16 mouse cellular contexts compared by ENCODE assay signal in the genomic region with DNA sequence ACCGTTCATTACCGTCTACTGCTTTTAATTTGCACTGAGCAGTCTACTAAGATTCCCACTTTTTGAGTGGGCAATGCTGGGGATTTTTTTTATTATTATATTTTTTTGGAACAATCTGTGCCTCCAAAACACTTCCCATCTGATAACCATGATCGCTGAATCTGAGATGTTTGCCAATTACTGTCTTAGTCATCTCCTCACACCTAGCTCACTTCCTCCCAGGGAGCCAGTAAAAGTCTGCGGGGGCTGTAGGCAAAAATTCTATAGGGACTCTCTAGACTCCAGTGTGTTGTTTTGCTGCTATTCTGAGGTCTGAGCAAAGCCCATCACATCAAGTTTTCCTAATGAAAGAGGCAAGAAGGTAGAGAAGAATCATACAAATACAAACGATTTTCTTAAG.
A peak's percentile ranks its signal among the peaks of the same experiment; 100 is the strongest.
DNase-seq lines count a peak whose midpoint lies in the region.
"Had no signal": no experiment of that assay in that cellular context is flagged by ENCODE, and none has a peak within 500 bp of the region (broad histone marks: within the 10 kb centered on the region; RNA-seq: fewer than 3 reads in every experiment).

No protein-coding gene starts in this region.

- peak; percentile 48 for DNase-seq in layer of hippocampus, adult 9-11 months
- DNase-seq in layer of hippocampus, adult 11-12 months (ENCODE audit: low spot score): no peak
- DNase-seq in right cerebral cortex, adult 18-20 months: peak; percentile 78
- no peak for DNase-seq in right cerebral cortex, postnatal 4 days
- DNase-seq in left cerebral cortex, postnatal 25 days (ENCODE audit: low spot score in 2 of 2): peak; percentile 52 to 92
- DNase-seq in telencephalon, adult 2 months (ENCODE audit: low read depth, low spot score): peak; percentile 81
- DNase-seq in adrenal gland, adult 2 months: no peak
- DNase-seq: adrenal gland, postnatal 10 days; cerebellum, adult 9-11 months; gastrocnemius, postnatal 14 days; heart, adult 2 months; heart, postnatal 4 days; kidney, postnatal 4 days; layer of hippocampus, postnatal 36 days; lung, postnatal 4 days; thymus, postnatal 25 days had no signal

- intact Hi-C loops in left cerebral cortex, postnatal 25 days (cut with DNase I): loop anchor here (1.0 to 5.0 kb wide), 3 partner anchors 16 to 151 kb away; no protein-coding TSS in a partner anchor

Comparison
In these comparisons a context has a peak if more than half of its experiments do, and no peak if none do; other contexts are left out.
1. DNase-seq: peak in layer of hippocampus, adult 9-11 months (single experiment), right cerebral cortex, adult 18-20 months (single experiment), left cerebral cortex, postnatal 25 days (2 of 2) and telencephalon, adult 2 months (single experiment); none in layer of hippocampus, adult 11-12 months (single experiment), right cerebral cortex, postnatal 4 days (single experiment) and adrenal gland, adult 2 months (single experiment).